Mouse (Mus musculus) adrenal gland, postnatal 36 days (tissue): ENCODE data around the gene Wfdc1. TPM values are rescaled to one million over a fixed set of nuclear protein-coding genes. Genes with fewer than 3 reads are reported as not detected.

Experiments used
- DNase-seq, 2 experiments: peaks; one replicate each; pipeline ENCODE4 v3.0.0; 2021; ENCODE audit warnings: mixed read lengths in 1 of 2
- total RNA-seq, 2 experiments: library from RNA; stranded (reverse); gene quantifications; 2 replicates each; pipeline ENCODE4 v1.2.3; 2021

Wfdc1 gene
- total RNA-seq, 2 experiments from 2014 or later, result 9.7 to 15.6 TPM

- DNase-seq, result no peak
Measured at GRCm38 (mm10) chr8:119690602-119691001, 24.4 kb downstream of the Wfdc1 start.

DNA sequence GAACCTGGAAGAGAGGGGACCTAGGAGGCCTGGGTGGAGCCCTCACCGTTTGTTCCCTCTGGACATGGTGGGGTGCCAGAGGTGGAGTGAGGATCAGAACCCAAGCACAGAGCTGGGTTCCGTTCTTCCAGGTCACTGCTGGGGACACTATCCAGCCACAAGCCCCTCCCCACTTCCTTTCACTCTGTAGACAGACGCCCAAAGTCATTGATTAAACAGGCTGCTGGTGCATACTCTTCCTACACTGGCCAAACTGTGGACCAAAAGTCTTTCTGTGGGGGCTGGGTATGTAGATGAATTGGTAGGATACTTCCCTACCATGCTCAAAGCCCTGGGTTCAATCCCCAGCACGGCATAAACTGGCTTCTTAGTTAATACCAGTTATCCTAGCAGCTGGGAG lies 25.8 kb downstream of the Wfdc1 start:
- DNase-seq, result no peak

DNA sequence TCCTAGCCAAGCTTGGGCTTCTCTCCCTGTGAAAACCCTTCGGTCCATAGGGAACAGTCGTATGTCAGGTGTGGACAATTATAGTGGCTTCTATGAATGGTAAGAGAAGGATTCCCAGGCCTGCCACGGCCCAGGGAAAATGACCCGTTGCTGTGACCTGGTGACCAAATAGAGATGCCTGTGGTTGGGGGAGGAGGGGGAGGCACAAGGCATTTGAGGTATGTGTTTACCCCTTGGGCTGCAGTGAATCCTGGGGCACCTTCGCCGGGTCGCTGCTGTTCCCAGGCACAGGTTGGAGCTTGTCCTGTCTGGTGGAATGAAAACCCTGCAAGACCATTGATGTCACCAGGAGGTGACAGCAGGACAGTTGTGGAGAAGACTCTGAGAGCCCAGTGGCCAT lies 28.5 kb downstream of the Wfdc1 start:
- no peak for DNase-seq

GRCm38 (mm10) chr8:119697163-119697562 lies 31.0 kb downstream of the Wfdc1 start:
- no peak for DNase-seq

GRCm38 (mm10) chr8:119698960-119699359 lies 32.8 kb downstream of the Wfdc1 start:
- peak; percentile 77 to 88 for DNase-seq

DNA sequence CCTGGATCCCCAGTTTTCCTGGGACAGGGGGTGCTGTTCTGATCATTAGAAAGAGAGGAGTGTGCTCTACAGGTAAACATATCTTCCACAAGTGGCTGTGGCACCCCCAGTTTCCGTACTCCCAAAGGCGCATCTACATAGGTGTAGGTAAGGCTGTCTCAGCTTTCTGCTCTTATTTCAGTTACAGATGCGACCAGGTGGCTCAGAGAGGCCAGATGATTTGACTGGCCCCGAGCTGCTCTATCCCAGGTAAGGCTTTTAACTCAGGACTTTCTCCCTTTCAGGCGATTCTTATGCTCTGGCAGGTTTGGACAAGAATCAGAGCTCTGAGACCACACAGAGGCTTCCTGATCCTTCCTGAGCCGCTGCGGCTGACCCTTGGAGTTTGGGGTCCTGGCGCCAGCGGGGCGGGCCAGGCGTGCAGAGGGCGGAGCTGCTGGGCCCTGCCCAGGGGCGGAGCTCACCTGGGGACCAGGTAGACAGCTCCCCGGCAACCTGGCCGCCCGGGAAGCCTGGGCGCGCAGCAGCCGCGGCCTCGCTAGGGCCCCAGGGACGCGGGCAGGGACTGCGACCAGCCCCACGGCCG lies 33.5 kb downstream of the Wfdc1 start, which contains the start of gene Atp2c2:
Gene Atp2c2 (plus strand): TSS at position 461 of the 586 bp plus-strand sequence.
- no peak for DNase-seq

DNA sequence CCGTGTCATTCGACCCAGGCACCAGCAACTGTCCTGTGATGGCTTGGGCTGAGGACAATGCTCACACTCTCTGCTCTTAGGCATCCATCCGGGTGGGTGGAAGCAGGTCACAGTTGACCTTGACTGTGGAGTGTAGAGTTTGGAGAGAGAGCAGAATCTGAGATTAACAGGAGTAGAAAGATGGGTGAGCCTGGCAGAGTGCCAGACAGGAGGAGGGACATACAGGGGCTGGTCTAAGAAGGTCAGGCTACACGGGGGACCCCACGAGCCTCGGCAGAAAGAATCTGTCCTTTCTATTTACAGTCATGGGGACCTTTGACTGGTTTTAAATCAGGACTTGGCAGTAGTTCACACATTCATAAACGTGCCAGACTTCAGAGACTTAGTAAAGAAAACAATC lies 36.8 kb downstream of the Wfdc1 start:
- DNase-seq, result peak; percentile 32 to 48

DNA sequence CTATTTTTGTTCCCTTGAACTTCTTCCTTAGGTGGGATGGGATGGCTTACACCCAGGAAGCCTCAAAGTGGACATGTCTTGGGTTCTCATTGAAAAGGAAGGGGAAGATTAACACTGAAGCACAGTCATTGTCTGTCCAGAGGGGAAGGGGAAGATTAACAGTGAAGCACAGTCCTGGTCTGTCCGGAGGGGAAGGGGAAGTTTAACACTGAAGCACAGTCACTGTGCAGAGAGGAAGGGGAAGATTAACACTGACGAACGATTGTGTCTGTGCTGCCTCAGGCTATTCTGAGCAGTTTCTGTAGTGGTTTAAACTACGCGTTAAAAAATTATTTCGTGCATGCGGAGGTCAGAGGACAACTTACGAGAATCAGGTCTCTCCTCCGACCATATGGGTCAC lies 41.0 kb downstream of the Wfdc1 start:
- DNase-seq, result no peak

- DNase-seq, result no peak
Measured at GRCm38 (mm10) chr8:119708471-119708870, 42.3 kb downstream of the Wfdc1 start.

DNA sequence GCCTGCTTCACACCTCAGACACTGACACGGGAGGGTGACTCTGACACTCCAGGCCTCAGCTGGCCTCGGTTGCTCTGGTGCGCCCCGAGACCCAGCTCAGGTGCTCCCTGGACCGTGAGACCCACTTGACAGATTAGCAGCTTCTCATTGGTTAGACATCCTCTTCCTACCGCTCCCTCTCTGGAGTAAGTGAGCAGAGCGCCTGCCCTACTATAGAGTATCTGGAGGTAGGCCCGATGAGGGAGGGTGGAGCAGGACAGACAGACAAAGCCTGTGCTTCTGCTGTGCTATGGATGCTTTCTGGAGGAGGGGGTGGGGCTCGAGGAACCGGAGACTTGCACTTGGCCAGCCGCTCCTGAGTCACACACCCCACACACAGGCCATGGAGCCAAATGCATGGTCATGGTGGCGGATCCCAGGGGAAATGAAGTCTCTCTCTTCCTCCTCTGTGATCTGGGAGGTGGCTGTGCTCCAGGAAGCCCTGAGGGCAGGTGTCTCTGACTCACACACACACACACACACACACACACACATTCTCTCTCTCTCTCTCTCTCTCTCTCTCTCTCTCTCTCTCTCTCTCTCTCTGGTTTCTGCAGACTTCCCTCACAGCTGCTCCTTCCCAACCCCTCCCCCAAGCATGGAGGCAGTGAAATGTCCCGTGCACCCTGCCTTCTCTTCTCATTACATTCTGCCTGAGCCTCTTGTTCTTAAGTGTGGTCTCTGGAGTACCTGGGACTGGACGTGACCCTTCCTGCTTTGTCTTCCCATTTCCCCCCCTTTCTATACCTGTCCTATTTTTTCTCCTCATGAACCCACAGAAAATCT lies 42.9 kb downstream of the Wfdc1 start:
- DNase-seq, result peak; percentile 11 to 27

GRCm38 (mm10) chr8:119709703-119710093 lies 43.5 kb downstream of the Wfdc1 start:
- no peak for DNase-seq

GRCm38 (mm10) chr8:119712226-119712625 lies 46.1 kb downstream of the Wfdc1 start:
- peak; percentile 67 to 72 for DNase-seq

DNA sequence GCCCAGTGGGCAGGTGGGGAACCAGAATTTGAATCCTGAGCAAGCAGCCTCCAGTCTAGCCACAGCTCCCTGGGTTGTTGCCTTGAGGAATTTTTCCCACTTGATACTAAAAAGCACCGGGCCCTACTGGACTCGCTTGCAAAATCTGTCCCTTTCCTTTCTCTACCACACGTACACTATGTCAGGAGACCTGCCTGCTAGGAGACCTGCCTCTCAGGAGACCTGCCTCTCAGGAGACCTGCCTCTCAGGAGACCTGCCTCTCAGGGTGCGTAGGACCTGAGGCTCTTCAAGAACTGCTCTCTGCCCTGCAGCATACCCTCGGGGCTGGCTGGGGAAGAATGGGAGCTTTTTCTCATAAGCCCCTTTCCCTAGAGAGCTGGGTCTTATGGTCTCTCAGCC lies 47.3 kb downstream of the Wfdc1 start:
- no peak for DNase-seq

DNA sequence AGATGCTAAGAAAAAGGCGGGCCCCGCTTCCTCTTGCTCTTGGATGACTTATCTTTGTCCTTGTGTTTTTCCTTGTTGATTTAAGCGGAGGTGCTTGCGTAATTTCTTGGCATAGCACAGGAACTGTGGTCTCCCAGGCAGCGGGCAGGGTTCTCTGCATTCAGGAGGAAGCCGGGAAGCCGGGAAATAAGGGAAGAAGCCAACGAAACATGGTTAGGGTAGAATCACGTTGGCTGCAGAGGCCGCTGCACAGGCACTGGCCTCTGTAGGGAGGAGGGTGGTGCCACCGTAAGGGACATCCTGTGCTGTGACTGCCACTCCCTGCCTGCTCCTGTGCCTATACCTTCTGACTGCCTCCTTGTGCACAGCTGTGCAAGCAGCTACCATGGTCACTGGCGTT lies 49.1 kb downstream of the Wfdc1 start:
- DNase-seq, result peak; percentile 78 to 81

DNA sequence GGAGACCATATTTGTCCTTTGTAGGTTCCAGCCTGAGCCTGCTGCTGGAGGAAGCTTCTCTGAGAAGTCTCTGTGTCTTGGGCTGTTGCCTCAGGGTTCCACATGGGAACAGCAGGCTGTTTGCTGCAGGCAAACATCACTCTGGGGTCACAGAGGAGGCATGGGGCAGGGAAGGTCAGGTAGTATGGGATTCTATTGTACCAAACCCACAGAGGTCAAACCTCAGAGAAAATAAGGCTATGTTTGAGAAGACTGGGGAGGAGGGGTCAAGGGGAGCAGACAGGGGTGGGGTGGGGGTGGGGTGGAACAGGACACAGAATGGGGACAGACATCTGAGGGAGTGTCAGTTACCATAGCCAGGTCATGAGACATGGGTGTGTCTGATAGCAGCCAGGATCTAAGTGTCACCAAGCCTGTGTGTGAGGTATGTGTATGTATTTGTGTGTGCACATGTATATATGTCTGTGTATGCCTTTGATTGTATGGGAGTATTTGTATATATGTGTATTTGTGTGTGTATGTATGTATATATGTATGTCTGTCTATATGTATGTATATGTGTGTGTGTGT lies 50.6 kb downstream of the Wfdc1 start:
- DNase-seq, result no peak

DNA sequence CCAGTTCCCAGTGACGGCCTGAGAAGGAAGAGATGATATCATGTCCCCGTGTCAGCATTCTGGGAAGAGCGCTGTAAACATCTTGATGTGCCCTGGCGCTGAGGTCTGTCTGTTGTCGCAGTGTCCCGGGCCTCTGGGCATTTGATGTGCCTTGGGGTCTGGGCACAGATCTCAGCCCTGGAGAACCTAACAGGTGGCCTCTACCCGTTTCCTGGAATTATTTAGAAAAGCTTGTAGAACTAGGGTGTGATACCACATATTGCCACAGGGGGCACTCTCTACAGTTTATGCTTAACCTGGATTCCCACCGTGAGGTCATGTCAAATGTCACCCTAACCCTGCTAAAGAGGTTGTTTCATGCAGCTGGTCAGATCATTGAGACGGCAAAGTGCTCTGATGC lies 51.6 kb downstream of the Wfdc1 start:
- DNase-seq, result peak in 1 of 2 experiments; percentile 23

- DNase-seq, result peak; percentile 35 to 57
Measured at GRCm38 (mm10) chr8:119719011-119719501, 52.9 kb downstream of the Wfdc1 start.

GRCm38 (mm10) chr8:119722348-119722747 lies 56.2 kb downstream of the Wfdc1 start:
- DNase-seq, result no peak

GRCm38 (mm10) chr8:119723676-119724075 lies 57.5 kb downstream of the Wfdc1 start:
- no peak for DNase-seq

GRCm38 (mm10) chr8:119724596-119724995 lies 58.4 kb downstream of the Wfdc1 start:
- peak in 1 of 2 experiments; percentile 53 for DNase-seq

DNA sequence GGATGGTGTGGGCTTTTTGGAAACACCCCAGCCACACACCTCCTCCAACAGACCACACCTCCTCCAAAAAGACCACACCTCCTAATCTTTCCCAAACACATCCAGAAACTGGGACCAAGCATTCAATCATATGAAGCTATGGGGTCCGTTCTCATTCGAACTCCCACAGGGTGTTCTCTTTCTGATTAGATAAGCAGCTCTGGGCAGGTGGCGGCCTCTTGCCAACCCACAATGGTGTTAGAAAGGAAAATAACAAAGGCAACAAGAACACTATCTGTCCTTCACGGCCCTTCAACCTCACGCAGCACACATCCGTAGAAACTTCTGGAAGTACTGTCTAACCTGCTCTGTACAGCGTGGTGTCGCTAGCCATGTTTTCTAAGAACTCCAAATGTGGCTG lies 60.9 kb downstream of the Wfdc1 start:
- DNase-seq, result no peak

- peak; percentile 15 to 36 for DNase-seq
Measured at GRCm38 (mm10) chr8:119728351-119728895, 62.3 kb downstream of the Wfdc1 start.

- no peak for DNase-seq
Measured at GRCm38 (mm10) chr8:119732072-119732471, 65.9 kb downstream of the Wfdc1 start.
